Mouse (Mus musculus) neutrophil, adult 5-6 weeks (primary cell): ENCODE results near the gene St3gal2. TPM values are rescaled to one million over a fixed set of nuclear protein-coding genes. Genes with fewer than 3 reads are reported as not detected.
A peak's percentile ranks its signal among the peaks of the same experiment; 100 is the strongest.

Source experiments
- ATAC-seq: fragments of 151-379, 151-347 bp; 2 replicates; pipeline ENCODE4 v1.8.0; 2017; ENCODE audit warnings: mild to moderate bottlenecking, moderate TSS enrichment; ENCODE audit not compliant: insufficient number of reproducible peaks, poor library complexity, low FRiP score, severe bottlenecking; ENCODE audit errors: extremely low read depth
- total RNA-seq: library from RNA; stranded (forward); fragments of 200-1000 nt; gene quantifications from 2 replicates; pipeline ENCODE4 v1.2.3, GENCODE M21; 2017

Gene St3gal2
- total RNA-seq = 3.1 and 6.3 TPM in 2 replicates

GRCm38 (mm10) chr8:110919341-110920031, at the start of gene St3gal2:
Gene St3gal2, plus strand, starts transcription at chr8:110919922.
- peak; percentile 88 for ATAC-seq

GRCm38 (mm10) chr8:110870501-110870900, 49.2 kb upstream of the St3gal2 start:
- no peak for ATAC-seq

GRCm38 (mm10) chr8:110877862-110878261, 41.9 kb upstream of the St3gal2 start:
- ATAC-seq = no peak

- no peak for ATAC-seq
These were observed 37.9 kb upstream of the St3gal2 start for GRCm38 (mm10) chr8:110881741-110882310.

- no peak for ATAC-seq
These were observed 35.9 kb upstream of the St3gal2 start for GRCm38 (mm10) chr8:110883824-110884223.

GRCm38 (mm10) chr8:110886634-110887033, 33.1 kb upstream of the St3gal2 start:
- ATAC-seq = no peak

- no peak for ATAC-seq
These were observed 32.2 kb upstream of the St3gal2 start for GRCm38 (mm10) chr8:110887551-110887950.

GRCm38 (mm10) chr8:110888441-110888840, 31.3 kb upstream of the St3gal2 start:
- ATAC-seq = no peak

GRCm38 (mm10) chr8:110888860-110889259, 30.9 kb upstream of the St3gal2 start:
- ATAC-seq = no peak

GRCm38 (mm10) chr8:110889904-110890470, 29.7 kb upstream of the St3gal2 start:
- no peak for ATAC-seq

- no peak for ATAC-seq
These were observed 27.7 kb upstream of the St3gal2 start for GRCm38 (mm10) chr8:110892040-110892439.

- no peak for ATAC-seq
These were observed 26.8 kb upstream of the St3gal2 start for GRCm38 (mm10) chr8:110892913-110893312.

GRCm38 (mm10) chr8:110894851-110895250, 24.9 kb upstream of the St3gal2 start:
- no peak for ATAC-seq

GRCm38 (mm10) chr8:110895254-110895653, 24.5 kb upstream of the St3gal2 start:
- ATAC-seq = no peak

- ATAC-seq = no peak
These were observed 23.9 kb upstream of the St3gal2 start for GRCm38 (mm10) chr8:110895812-110896211.

GRCm38 (mm10) chr8:110897495-110897894, 22.2 kb upstream of the St3gal2 start:
- ATAC-seq = no peak

- ATAC-seq = no peak
These were observed 18.7 kb upstream of the St3gal2 start for GRCm38 (mm10) chr8:110901056-110901455.

GRCm38 (mm10) chr8:110901839-110902578, 17.7 kb upstream of the St3gal2 start, which contains the start of gene Fuk:
Gene Fuk, minus strand, starts transcription at chr8:110902488.
- peak; percentile 84 for ATAC-seq

- no peak for ATAC-seq
These were observed 17.1 kb upstream of the St3gal2 start for GRCm38 (mm10) chr8:110902579-110902965.

- ATAC-seq = no peak
These were observed 14.3 kb upstream of the St3gal2 start for GRCm38 (mm10) chr8:110905404-110905803.
